Mouse (Mus musculus): ENCODE measurements around the gene Nck1. TPM values are rescaled to one million over a fixed set of nuclear protein-coding genes. Genes with fewer than 3 reads are reported as not detected.
A peak's percentile ranks its signal among the peaks of the same experiment; 100 is the strongest.

Gene Nck1
- polyA plus RNA-seq, 1 experiment from 2014 or later: 63.7 TPM

GRCm38 (mm10) chr9:100569798-100570625, 24.1 kb upstream of the Nck1 start:
- no peaks in the 10 kb centered on the region for H3K4me1 ChIP-seq
- peak overlapping the region; percentile 94 for H3K4me2 ChIP-seq
- 10% methylated on average over 32 of the region's 32 CpGs for WGBS
- H3K4me3 ChIP-seq (replicated peaks): peak overlapping the region; percentile 63
- no peaks in the 10 kb centered on the region for H3K36me3 ChIP-seq
- H3K9ac ChIP-seq: peak overlapping the region; percentile 42; the same call in 1 of the 2 replicates
- H3K27ac ChIP-seq: no peak overlapping the region
- peak; percentile 63; the same call in 1 of the 2 replicates for ATAC-seq (ENCODE audit: insufficient read depth, low FRiP score, low read depth)
- no peaks in the 10 kb centered on the region for H3K9me3 ChIP-seq
- H3K27me3 ChIP-seq (replicated peaks): no peaks in the 10 kb centered on the region

GRCm38 (mm10) chr9:100560251-100560890, 14.4 kb upstream of the Nck1 start:
- WGBS: 82% methylated on average over 10 of the region's 10 CpGs
- Histone ChIP-seq H3K9ac (no peak overlapping the region), H3K27me3 (replicated peaks) (no peaks in the 10 kb centered on the region), H3K4me3 (replicated peaks) (no peak overlapping the region), H3K4me2 (no peak overlapping the region), H3K27ac (no peak overlapping the region), H3K4me1 (no peaks in the 10 kb centered on the region), H3K36me3 (no peaks in the 10 kb centered on the region), H3K9me3 (no peaks in the 10 kb centered on the region)
- no peak for ATAC-seq (ENCODE audit: insufficient read depth, low FRiP score, low read depth)

- ATAC-seq (ENCODE audit: insufficient read depth, low FRiP score, low read depth): no peak
- Histone ChIP-seq H3K9ac (no peak overlapping the region), H3K27me3 (replicated peaks) (no peaks in the 10 kb centered on the region), H3K9me3 (no peaks in the 10 kb centered on the region), H3K36me3 (no peaks in the 10 kb centered on the region), H3K27ac (no peak overlapping the region), H3K4me1 (no peaks in the 10 kb centered on the region), H3K4me3 (replicated peaks) (no peak overlapping the region), H3K4me2 (no peak overlapping the region)
Observed at GRCm38 (mm10) chr9:100558991-100559390, 13.1 kb upstream of the Nck1 start.

GRCm38 (mm10) chr9:100558023-100558573, 12.2 kb upstream of the Nck1 start:
- Histone ChIP-seq H3K36me3 (no peaks in the 10 kb centered on the region), H3K4me2 (no peak overlapping the region), H3K27me3 (replicated peaks) (no peaks in the 10 kb centered on the region), H3K27ac (no peak overlapping the region), H3K4me3 (replicated peaks) (no peak overlapping the region), H3K4me1 (no peaks in the 10 kb centered on the region), H3K9ac (no peak overlapping the region), H3K9me3 (no peaks in the 10 kb centered on the region)
- ATAC-seq (ENCODE audit: insufficient read depth, low FRiP score, low read depth): no peak
- WGBS: 78% methylated on average over 4 of the region's 4 CpGs

GRCm38 (mm10) chr9:100555686-100556085, 9.8 kb upstream of the Nck1 start:
- Histone ChIP-seq H3K27ac (no peak overlapping the region), H3K4me2 (no peak overlapping the region), H3K4me3 (replicated peaks) (no peak overlapping the region), H3K9me3 (no peaks in the 10 kb centered on the region), H3K4me1 (no peaks in the 10 kb centered on the region), H3K27me3 (replicated peaks) (no peaks in the 10 kb centered on the region), H3K36me3 (no peaks in the 10 kb centered on the region), H3K9ac (no peak overlapping the region)
- no peak for ATAC-seq (ENCODE audit: insufficient read depth, low FRiP score, low read depth)
- 54% methylated on average over 5 of the region's 5 CpGs for WGBS

- no peaks in the 10 kb centered on the region for H3K36me3 ChIP-seq
- H3K27ac ChIP-seq: no peak overlapping the region
- no peak overlapping the region for H3K4me2 ChIP-seq
- no peak overlapping the region for H3K4me3 ChIP-seq (replicated peaks)
- no peak for ATAC-seq (ENCODE audit: insufficient read depth, low FRiP score, low read depth)
- no peak overlapping the region for H3K9ac ChIP-seq
- no peaks in the 10 kb centered on the region for H3K9me3 ChIP-seq
- no peaks in the 10 kb centered on the region for H3K27me3 ChIP-seq (replicated peaks)
- peaks cover 7% of the 10 kb centered on the region for H3K4me1 ChIP-seq
- 92% methylated on average over 2 of the region's 2 CpGs for WGBS
Observed at GRCm38 (mm10) chr9:100548313-100548712, 2.4 kb upstream of the Nck1 start.

- Histone ChIP-seq H3K4me3 (replicated peaks) (peak overlapping the region; percentile 87), H3K27ac (peak overlapping the region; percentile 84), H3K36me3 (no peaks in the 10 kb centered on the region), H3K27me3 (replicated peaks) (no peaks in the 10 kb centered on the region), H3K9me3 (no peaks in the 10 kb centered on the region), H3K4me1 (peaks cover 7% of the 10 kb centered on the region), H3K9ac (peak overlapping the region; percentile 50), H3K4me2 (peak overlapping the region; percentile 78)
- ATAC-seq (ENCODE audit: insufficient read depth, low FRiP score, low read depth): 0 out of 2 replicates have a peak, but pooled peaks have one; percentile 21
- whole genome bisulfite sequencing: 10% methylated on average over 9 of the region's 9 CpGs
Observed at GRCm38 (mm10) chr9:100546594-100546910, 618 bp upstream of the Nck1 start.

- peak overlapping the region; percentile 66 for H3K4me2 ChIP-seq
- no peaks in the 10 kb centered on the region for H3K36me3 ChIP-seq
- ATAC-seq (ENCODE audit: insufficient read depth, low FRiP score, low read depth): no peak; the same call in 1 of the 2 replicates
- H3K27me3 ChIP-seq (replicated peaks): no peaks in the 10 kb centered on the region
- no peaks in the 10 kb centered on the region for H3K9me3 ChIP-seq
- 1% methylated on average over 38 of the region's 38 CpGs for WGBS
- H3K27ac ChIP-seq: peak overlapping the region; percentile 88
- H3K4me3 ChIP-seq (replicated peaks): peak overlapping the region; percentile 87
- peak overlapping the region; percentile 83 for H3K9ac ChIP-seq
- peaks cover 7% of the 10 kb centered on the region for H3K4me1 ChIP-seq
Observed at GRCm38 (mm10) chr9:100544948-100545714, 803 bp downstream of the Nck1 start.

- Histone ChIP-seq H3K36me3 (no peaks in the 10 kb centered on the region), H3K4me3 (replicated peaks) (no peak overlapping the region), H3K9me3 (no peaks in the 10 kb centered on the region), H3K9ac (no peak overlapping the region), H3K27ac (no peak overlapping the region), H3K4me1 (no peaks in the 10 kb centered on the region), H3K4me2 (no peak overlapping the region), H3K27me3 (replicated peaks) (no peaks in the 10 kb centered on the region)
- WGBS: 86% methylated on average over 2 of the region's 2 CpGs
- ATAC-seq (ENCODE audit: insufficient read depth, low FRiP score, low read depth): no peak; the same call in 1 of the 2 replicates
Observed at GRCm38 (mm10) chr9:100535618-100536262, 10.2 kb downstream of the Nck1 start.

- H3K4me3 ChIP-seq (replicated peaks): no peak overlapping the region
- no peak overlapping the region for H3K27ac ChIP-seq
- no peaks in the 10 kb centered on the region for H3K27me3 ChIP-seq (replicated peaks)
- H3K4me1 ChIP-seq: no peaks in the 10 kb centered on the region
- no peaks in the 10 kb centered on the region for H3K36me3 ChIP-seq
- H3K9ac ChIP-seq: no peak overlapping the region
- H3K4me2 ChIP-seq: no peak overlapping the region
- no peaks in the 10 kb centered on the region for H3K9me3 ChIP-seq
- ATAC-seq (ENCODE audit: insufficient read depth, low FRiP score, low read depth): no peak
- WGBS: 87% methylated on average over 3 of the region's 3 CpGs
Observed at GRCm38 (mm10) chr9:100534686-100535085, 11.2 kb downstream of the Nck1 start.

- Histone ChIP-seq H3K27ac (no peak overlapping the region), H3K9me3 (no peaks in the 10 kb centered on the region), H3K27me3 (replicated peaks) (no peaks in the 10 kb centered on the region), H3K4me2 (no peak overlapping the region), H3K9ac (no peak overlapping the region), H3K36me3 (no peaks in the 10 kb centered on the region), H3K4me1 (no peaks in the 10 kb centered on the region), H3K4me3 (replicated peaks) (no peak overlapping the region)
- ATAC-seq (ENCODE audit: insufficient read depth, low FRiP score, low read depth): no peak
- WGBS: 55% methylated on average over 3 of the region's 3 CpGs
Observed at GRCm38 (mm10) chr9:100532847-100533505, 13.0 kb downstream of the Nck1 start.
